Mouse (Mus musculus) forebrain, embryonic 16.5 days (tissue): ENCODE results near the gene Elmo1. TPM values are rescaled to one million over a fixed set of nuclear protein-coding genes. Genes with fewer than 3 reads are reported as not detected.

Source experiments
- ATAC-seq: fragments of 200-750 bp; cut with Nextera tagmentation; 2 replicates; pipeline ENCODE4 v1.8.0; 2017; ENCODE audit warnings: mild to moderate bottlenecking, moderate library complexity
- H3K27ac ChIP-seq: fragments of 300-500 bp; sonication (generic); 2 replicates; pipeline ENCODE4 v1.5.1; 2014; ENCODE audit warnings: low read length, control low read depth
- H3K27me3 ChIP-seq: fragments of 300-500 bp; sonication (generic); replicated peaks from 2 replicates; pipeline ENCODE4 v1.6.1; 2014; ENCODE audit warnings: low read length; ENCODE audit not compliant: control insufficient read depth, insufficient read depth
- H3K36me3 ChIP-seq: fragments of 300-500 bp; sonication (generic); 2 replicates; pipeline ENCODE4 v1.6.1; 2014; ENCODE audit not compliant: control insufficient read depth, insufficient read depth
- H3K4me1 ChIP-seq: fragments of 300-500 bp; sonication (generic); replicated peaks from 2 replicates; pipeline ENCODE4 v1.6.1; 2014; ENCODE audit warnings: low read length; ENCODE audit not compliant: control insufficient read depth, insufficient read depth
- H3K4me2 ChIP-seq: fragments of 300-500 bp; sonication (generic); 2 replicates; pipeline ENCODE4 v1.6.1; 2014; ENCODE audit warnings: mild to moderate bottlenecking, low read length, control low read depth
- H3K4me3 ChIP-seq: fragments of 300-500 bp; sonication (generic); replicated peaks from 2 replicates; pipeline ENCODE4 v1.5.1; 2014; ENCODE audit warnings: mild to moderate bottlenecking, low read length, control low read depth
- H3K9ac ChIP-seq: fragments of 300-500 bp; sonication (generic); replicated peaks from 2 replicates; pipeline ENCODE4 v1.6.1; 2014; ENCODE audit warnings: low read depth, low read length, control low read depth
- H3K9me3 ChIP-seq: fragments of 300-500 bp; sonication (generic); 2 replicates; pipeline ENCODE4 v1.6.1; 2016; ENCODE audit warnings: low read length; ENCODE audit not compliant: control insufficient read depth
- WGBS: fragments of 180-500 bp; shearing (Covaris S2); extraction: QIAGEN DNeasy Blood & Tissue Kit; methylation state at CpG from one replicate; pipeline ENCODE4 v1.1.7; 2014; 5-methylcytosine and 5-hydroxymethylcytosine counted together
- polyA plus RNA-seq: library from polyadenylated mRNA; unstranded; fragments of >200 nt; fragmentation: Nextera tagmentation; extraction: Ambion mirVana; gene quantifications from 2 replicates; pipeline ENCODE4 v1.2.1, GENCODE M21; 2015

Gene Elmo1
- polyA plus RNA-seq, 1 experiment from 2014 or later = 42.4 TPM

GRCm38 (mm10) chr13:20256613-20257012 lies 166.2 kb downstream of the Elmo1 start:
- Histone ChIP-seq H3K4me3 (no peak overlapping the region), H3K9me3 (no peaks in the 10 kb centered on the region), H3K4me2 (no peak overlapping the region), H3K4me1 (no peaks in the 10 kb centered on the region), H3K9ac (no peak overlapping the region), H3K36me3 (no peaks in the 10 kb centered on the region), H3K27me3 (no peaks in the 10 kb centered on the region), H3K27ac (no peak overlapping the region)
- WGBS = 96% methylated on average over 4 of the region's 4 CpGs
- ATAC-seq = no peak

- ATAC-seq = no peak
- 80% methylated on average over 8 of the region's 8 CpGs for WGBS
- no peaks in the 10 kb centered on the region for H3K36me3 ChIP-seq
Measured at GRCm38 (mm10) chr13:20257562-20258525, 167.4 kb downstream of the Elmo1 start.

GRCm38 (mm10) chr13:20263173-20263572 lies 172.8 kb downstream of the Elmo1 start:
- WGBS = 96% methylated on average over 1 of the region's 1 CpGs
- Histone ChIP-seq H3K9ac (no peak overlapping the region), H3K4me3 (no peak overlapping the region)

More at GRCm38 (mm10) chr13:20257562-20258525, 167.4 kb downstream of the Elmo1 start:
- Histone ChIP-seq H3K9me3 (no peaks in the 10 kb centered on the region), H3K27me3 (no peaks in the 10 kb centered on the region), H3K4me3 (no peak overlapping the region), H3K4me1 (no peaks in the 10 kb centered on the region), H3K4me2 (no peak overlapping the region), H3K27ac (no peak overlapping the region), H3K9ac (no peak overlapping the region)

GRCm38 (mm10) chr13:20270148-20270547 lies 179.8 kb downstream of the Elmo1 start:
- no peak overlapping the region for H3K9ac ChIP-seq
- no peaks in the 10 kb centered on the region for H3K36me3 ChIP-seq
- no peak overlapping the region for H3K4me2 ChIP-seq
- 35% methylated on average over 6 of the region's 6 CpGs for WGBS
- peak; percentile 96 for ATAC-seq
- peaks cover 3% of the 10 kb centered on the region; the same call in 1 of the 2 replicates for H3K4me1 ChIP-seq
- no peaks in the 10 kb centered on the region for H3K9me3 ChIP-seq
- H3K27ac ChIP-seq = no peak overlapping the region
- no peaks in the 10 kb centered on the region for H3K27me3 ChIP-seq
- H3K4me3 ChIP-seq = no peak overlapping the region

More at GRCm38 (mm10) chr13:20263173-20263572, 172.8 kb downstream of the Elmo1 start:
- Histone ChIP-seq H3K4me1 (no peaks in the 10 kb centered on the region), H3K27me3 (no peaks in the 10 kb centered on the region), H3K9me3 (no peaks in the 10 kb centered on the region), H3K27ac (no peak overlapping the region), H3K36me3 (no peaks in the 10 kb centered on the region), H3K4me2 (no peak overlapping the region)
- ATAC-seq = no peak

- no peaks in the 10 kb centered on the region for H3K27me3 ChIP-seq
- H3K4me2 ChIP-seq = no peak overlapping the region
- WGBS = 35% methylated on average over 3 of the region's 3 CpGs
- no peaks in the 10 kb centered on the region for H3K9me3 ChIP-seq
- no peak overlapping the region for H3K9ac ChIP-seq
- no peaks in the 10 kb centered on the region for H3K36me3 ChIP-seq
- no peak; the same call in 1 of the 2 replicates for ATAC-seq
- no peak overlapping the region for H3K4me3 ChIP-seq
- peaks cover 3% of the 10 kb centered on the region; the same call in 1 of the 2 replicates for H3K4me1 ChIP-seq
- no peak overlapping the region for H3K27ac ChIP-seq
Measured at GRCm38 (mm10) chr13:20271799-20272198, 181.4 kb downstream of the Elmo1 start.

GRCm38 (mm10) chr13:20272562-20272961 lies 182.2 kb downstream of the Elmo1 start:
- no peak overlapping the region for H3K27ac ChIP-seq
- H3K4me3 ChIP-seq = no peak overlapping the region
- peaks cover 3% of the 10 kb centered on the region; the same call in 1 of the 2 replicates for H3K4me1 ChIP-seq
- H3K27me3 ChIP-seq = no peaks in the 10 kb centered on the region
- no peak for ATAC-seq
- 44% methylated on average over 6 of the region's 6 CpGs for WGBS
- no peaks in the 10 kb centered on the region for H3K36me3 ChIP-seq
- no peaks in the 10 kb centered on the region for H3K9me3 ChIP-seq
- no peak overlapping the region for H3K4me2 ChIP-seq
- no peak overlapping the region for H3K9ac ChIP-seq

GRCm38 (mm10) chr13:20279889-20280288 lies 189.5 kb downstream of the Elmo1 start:
- H3K4me2 ChIP-seq = no peak overlapping the region
- no peaks in the 10 kb centered on the region for H3K9me3 ChIP-seq
- H3K9ac ChIP-seq = no peak overlapping the region
- H3K36me3 ChIP-seq = no peaks in the 10 kb centered on the region
- no peaks in the 10 kb centered on the region for H3K27me3 ChIP-seq
- ATAC-seq = no peak
- WGBS = 76% methylated on average over 2 of the region's 2 CpGs
- H3K4me1 ChIP-seq = no peaks in the 10 kb centered on the region
- no peak overlapping the region for H3K27ac ChIP-seq
- H3K4me3 ChIP-seq = no peak overlapping the region

- Histone ChIP-seq H3K9ac (no peak overlapping the region), H3K4me1 (no peaks in the 10 kb centered on the region), H3K4me2 (no peak overlapping the region), H3K27ac (no peak overlapping the region), H3K27me3 (no peaks in the 10 kb centered on the region), H3K4me3 (no peak overlapping the region), H3K9me3 (no peaks in the 10 kb centered on the region), H3K36me3 (no peaks in the 10 kb centered on the region)
- 91% methylated on average over 7 of the region's 7 CpGs for WGBS
- no peak for ATAC-seq
Measured at GRCm38 (mm10) chr13:20283891-20284290, 193.5 kb downstream of the Elmo1 start.

GRCm38 (mm10) chr13:20286680-20287079 lies 196.3 kb downstream of the Elmo1 start:
- 85% methylated on average over 6 of the region's 6 CpGs for WGBS
- Histone ChIP-seq H3K36me3 (no peaks in the 10 kb centered on the region), H3K27me3 (no peaks in the 10 kb centered on the region), H3K27ac (no peak overlapping the region), H3K9me3 (no peaks in the 10 kb centered on the region), H3K4me2 (no peak overlapping the region), H3K9ac (no peak overlapping the region), H3K4me3 (no peak overlapping the region), H3K4me1 (no peaks in the 10 kb centered on the region)
- ATAC-seq = no peak
